Mouse (Mus musculus): Measurements from ENCODE around the gene 1810030O07Rik. TPM values are rescaled to one million over a fixed set of nuclear protein-coding genes. Genes with fewer than 3 reads are reported as not detected.

1810030O07Rik gene
- 25.7 to 27.5 TPM (median 26.9 TPM) in 4 replicates for total RNA-seq (2023)

DNA sequence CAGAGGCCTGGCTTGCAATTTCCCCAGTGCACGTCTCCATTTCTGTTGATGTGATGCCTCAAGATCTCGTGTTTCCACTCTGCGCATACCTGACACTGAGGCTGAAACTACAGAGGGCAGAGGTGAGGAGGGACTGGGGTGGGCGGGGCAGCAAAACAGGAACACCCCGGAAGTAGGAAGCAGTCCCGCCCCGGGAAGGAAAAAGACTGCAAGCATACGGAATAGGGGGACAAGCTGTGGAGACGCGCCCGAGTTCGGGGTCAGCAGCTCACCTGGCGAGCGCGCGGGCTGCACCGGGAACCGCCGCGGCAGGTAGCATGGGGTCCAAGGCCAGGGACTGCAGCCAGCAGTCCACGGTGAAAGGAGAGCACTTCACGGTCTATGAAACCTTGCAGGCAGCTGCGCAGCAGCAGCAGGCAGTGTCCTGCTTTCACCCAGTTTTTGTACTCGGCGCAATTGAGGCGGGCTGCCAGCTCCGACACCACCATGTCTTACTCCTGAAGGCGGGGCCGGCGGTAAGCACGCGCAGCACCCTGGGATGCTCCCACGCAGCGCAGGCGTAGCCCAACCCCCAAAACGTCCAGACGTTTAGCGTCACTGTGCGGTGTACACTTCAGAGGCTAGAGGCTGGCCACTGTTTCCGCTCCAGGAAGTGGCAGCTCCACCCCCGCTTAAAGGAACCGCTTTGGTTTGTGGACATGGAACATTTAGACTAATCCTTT, at the start of gene 1810030O07Rik:
1810030O07Rik (minus strand) TSS at position 615 of the 722 bp plus-strand sequence.

Other genes starting within 250 kb of the 1810030O07Rik start
- gene Atp6ap2, start 85.9 kb downstream of the 1810030O07Rik start, total RNA-seq (2023), result 70.4 to 76.3 TPM (median 74.2 TPM) in 4 replicates
- 35.6 to 37.6 TPM (median 36.6 TPM) in 4 replicates for gene Med14, start 88.4 kb upstream of the 1810030O07Rik start, total RNA-seq (2023)